ENCODE assay signal across 25 mouse cellular contexts in genomic region chr6:137151015-137151414, GRCm38 (mm10). TPM values are rescaled to one million over a fixed set of nuclear protein-coding genes. Genes with fewer than 3 reads are reported as not detected.
DNase-seq lines count a peak whose midpoint lies in the region; ATAC-seq lines count a peak whose summit lies in the region.
"Had no signal": no experiment of that assay in that cellular context is flagged by ENCODE, and none has a peak within 500 bp of the region (broad histone marks: within the 10 kb centered on the region; RNA-seq: fewer than 3 reads in every experiment).

No protein-coding gene starts in this region.

- no peak for ATAC-seq in embryonic facial prominence, embryonic 14.5 days (ENCODE audit: low read depth)
- ATAC-seq in megakaryocyte, adult 5-6 weeks (ENCODE audit: poor library complexity, severe bottlenecking), result peak; percentile 89
- no peak for ATAC-seq in monocyte, adult 5-6 weeks (replicated peaks; ENCODE audit: insufficient number of reproducible peaks, low FRiP score, low TSS enrichment, poor library complexity, severe bottlenecking)
- ATAC-seq: activated CD4-positive, CD25-positive, alpha-beta regulatory T cell, adult 4 months; CD4-positive, CD25-positive, alpha-beta regulatory T cell, adult 4 months; forebrain, embryonic 14.5 days; forebrain, embryonic 16.5 days; Patski had no signal

- no peak for DNase-seq in embryonic facial prominence, embryonic 14.5 days (ENCODE audit: low spot score)
- DNase-seq in embryonic facial prominence, embryonic 10.5 days (ENCODE audit: low spot score), result no peak
- no peak for DNase-seq in adrenal gland, adult 2 months
- DNase-seq: adrenal gland, postnatal 10 days; adrenal gland, postnatal 25 days; B cell, adult 2 months; cerebellum, adult 11 months; cerebellum, adult 18-20 months; cerebellum, adult 8-10 months; cerebellum, adult 9-11 months; cerebellum, postnatal 14 days; cerebellum, postnatal 36 days had no signal

- H3K9ac ChIP-seq in embryonic facial prominence, embryonic 14.5 days (ENCODE audit: low read depth, low read length), result no peak overlapping the region
- H3K9ac ChIP-seq: embryonic facial prominence, embryonic 13.5 days; forebrain, embryonic 12.5 days had no signal

- H3K36me3 ChIP-seq in embryonic facial prominence, embryonic 14.5 days (ENCODE audit: control insufficient read depth, insufficient read depth, low read length), result peaks cover 5% of the 10 kb centered on the region; the same call in 1 of the 2 replicates
- no peaks in the 10 kb centered on the region for H3K36me3 ChIP-seq in embryonic facial prominence, embryonic 10.5 days (replicated peaks)
- H3K36me3 ChIP-seq: forebrain, embryonic 10.5 days; forebrain, embryonic 12.5 days; G1E had no signal

- 0 out of 2 replicates have a peak overlapping the region, but pooled peaks have one; percentile 4 for H3K27ac ChIP-seq in embryonic facial prominence, embryonic 14.5 days (replicated peaks; ENCODE audit: low read depth, low read length)
- no peak overlapping the region for H3K27ac ChIP-seq in embryonic facial prominence, embryonic 10.5 days (replicated peaks)
- H3K27ac ChIP-seq: embryonic facial prominence, embryonic 13.5 days; forebrain, embryonic 10.5 days; forebrain, embryonic 12.5 days had no signal

- WGBS in embryonic facial prominence, embryonic 14.5 days, result 84% methylated on average over 2 of the region's 2 CpGs
- WGBS in embryonic facial prominence, embryonic 10.5 days, result 85% methylated on average over 2 of the region's 2 CpGs

- no peaks in the 10 kb centered on the region for H3K9me3 ChIP-seq in embryonic facial prominence, embryonic 14.5 days (ENCODE audit: control insufficient read depth, low read length)
- peaks cover 5% of the 10 kb centered on the region; the same call in 1 of the 2 replicates for H3K9me3 ChIP-seq in embryonic facial prominence, embryonic 10.5 days
- H3K9me3 ChIP-seq: embryonic facial prominence, embryonic 13.5 days; forebrain, embryonic 12.5 days had no signal

- 0 out of 2 replicates have a peak, but pooled peaks cover 3% of the 10 kb centered on the region for H3K4me1 ChIP-seq in embryonic facial prominence, embryonic 14.5 days (ENCODE audit: control insufficient read depth, insufficient read depth, low read length)
- H3K4me1 ChIP-seq in embryonic facial prominence, embryonic 10.5 days, result peaks cover 9% of the 10 kb centered on the region
- H3K4me1 ChIP-seq: forebrain, embryonic 10.5 days had no signal

- no peak overlapping the region for H3K4me2 ChIP-seq in embryonic facial prominence, embryonic 14.5 days (ENCODE audit: low read depth, low read length)
- H3K4me2 ChIP-seq: embryonic facial prominence, embryonic 13.5 days; forebrain, embryonic 12.5 days had no signal

- no peak overlapping the region for H3K4me3 ChIP-seq in embryonic facial prominence, embryonic 14.5 days (ENCODE audit: low read depth, low read length)
- H3K4me3 ChIP-seq in embryonic facial prominence, embryonic 10.5 days, result no peak overlapping the region
- H3K4me3 ChIP-seq: embryonic facial prominence, embryonic 13.5 days; erythroblast, embryonic 14.5 days; forebrain, embryonic 10.5 days; forebrain, embryonic 12.5 days had no signal

- H3K27me3 ChIP-seq in embryonic facial prominence, embryonic 14.5 days (replicated peaks; ENCODE audit: control insufficient read depth, insufficient read depth, low read length), result no peaks in the 10 kb centered on the region
- H3K27me3 ChIP-seq in embryonic facial prominence, embryonic 10.5 days (replicated peaks; ENCODE audit: low read depth, poor library complexity, severe bottlenecking), result no peaks in the 10 kb centered on the region; the same call in 1 of the 2 replicates
- H3K27me3 ChIP-seq: CH12.LX; embryonic facial prominence, embryonic 13.5 days; forebrain, embryonic 12.5 days; Patski had no signal

RNA-seq across cellular contexts. Expression of gene Rerg, which starts 19.3 kb away (rescaled TPM):
- polyA plus RNA-seq in embryonic facial prominence, embryonic 14.5 days (2014; fragmentation: Nextera tagmentation; extraction: Ambion mirVana), result 23.1 and 26.0 TPM in 2 replicates
- polyA plus RNA-seq in embryonic facial prominence, embryonic 10.5 days (2016; fragmentation: Nextera tagmentation; extraction: Ambion mirVana), result 3.3 and 3.6 TPM in 2 replicates
- not detected in 2 replicates for total RNA-seq in megakaryocyte, adult 5-6 weeks (2015)
- total RNA-seq in megakaryocyte, adult 5-6 weeks (2017), result not detected in 2 replicates
- total RNA-seq in adrenal gland, adult 2 months (2021), result 100 to 1,000 TPM in 1 of 2 experiments, 10 to 100 TPM in 1; 92.5 to 190 TPM
- polyA plus RNA-seq in adrenal gland, adult 2 months (2012; rRNA removed), result 180 and 195 TPM in 2 replicates
- not detected in 3 replicates for total RNA-seq in monocyte, adult 5-6 weeks (2017)
- total RNA-seq: CH12.LX had no signal
- polyA plus RNA-seq: activated CD4-positive, CD25-positive, alpha-beta regulatory T cell, adult 4 months; CD4-positive, CD25-positive, alpha-beta regulatory T cell, adult 4 months; erythroblast, embryonic 14.5 days; G1E had no signal

Comparison
In these comparisons a context has a peak if more than half of its experiments do, and no peak if none do; other contexts are left out.
1. RNA of gene Rerg, which starts 19.3 kb away (total RNA-seq): 92.5 to 190 TPM in adrenal gland, adult 2 months; not detected in megakaryocyte, adult 5-6 weeks and not detected in monocyte, adult 5-6 weeks; every median in the first group is over 10 times any median in the second.